Mouse (Mus musculus) telencephalon, adult 2 months (tissue): ENCODE measurements around the gene Fam53b.

Experiments
- DNase-seq: peaks from one replicate; pipeline ENCODE4 v3.0.0-alpha.2; 2011; ENCODE audit warnings: low read depth, low spot score

Fam53b gene

DNA sequence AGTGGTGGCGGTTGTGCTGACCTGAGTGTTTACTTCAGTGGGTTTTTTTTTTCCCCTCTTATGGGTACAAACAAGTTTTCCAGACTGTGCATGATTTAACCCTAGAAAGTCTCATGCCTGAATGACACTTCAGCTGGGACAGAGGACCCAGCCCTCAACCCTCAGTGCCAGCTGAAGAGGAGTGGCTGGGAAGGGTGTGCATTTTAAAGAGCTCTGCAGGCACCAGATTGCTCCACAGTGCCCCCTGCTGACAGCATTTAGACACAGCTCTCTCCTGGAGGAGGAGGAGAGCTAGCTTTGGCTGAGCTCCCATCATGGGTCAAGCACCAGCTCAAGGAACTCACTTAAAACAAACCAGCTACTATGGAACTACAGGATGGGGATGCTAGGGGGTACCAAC, 2.8 kb downstream of the Fam53b start:
- DNase-seq: no peak

- DNase-seq: no peak
Observed at GRCm38 (mm10) chr7:132810368-132810767, 3.3 kb downstream of the Fam53b start.

DNA sequence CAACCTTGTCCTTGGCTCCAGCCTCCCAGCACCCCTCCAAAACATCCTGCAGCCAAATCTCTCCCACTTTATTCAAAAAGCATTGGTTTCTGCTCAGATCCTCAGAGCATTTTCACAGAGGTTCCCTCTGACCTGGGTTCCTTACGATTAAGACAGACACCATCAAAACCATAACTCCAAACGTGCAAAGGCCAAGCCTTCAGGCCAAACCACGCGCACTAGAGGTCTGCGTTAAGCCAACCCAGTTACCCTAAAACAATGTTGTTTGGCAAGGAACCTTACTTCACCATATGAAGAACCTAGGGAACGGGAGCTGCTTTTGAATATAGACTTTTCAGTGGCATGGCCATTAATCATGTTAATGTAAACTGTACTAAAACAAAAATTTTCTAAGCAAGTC, 4.0 kb downstream of the Fam53b start:
- DNase-seq: no peak

GRCm38 (mm10) chr7:132808841-132809682, 4.6 kb downstream of the Fam53b start:
- no peak for DNase-seq

DNA sequence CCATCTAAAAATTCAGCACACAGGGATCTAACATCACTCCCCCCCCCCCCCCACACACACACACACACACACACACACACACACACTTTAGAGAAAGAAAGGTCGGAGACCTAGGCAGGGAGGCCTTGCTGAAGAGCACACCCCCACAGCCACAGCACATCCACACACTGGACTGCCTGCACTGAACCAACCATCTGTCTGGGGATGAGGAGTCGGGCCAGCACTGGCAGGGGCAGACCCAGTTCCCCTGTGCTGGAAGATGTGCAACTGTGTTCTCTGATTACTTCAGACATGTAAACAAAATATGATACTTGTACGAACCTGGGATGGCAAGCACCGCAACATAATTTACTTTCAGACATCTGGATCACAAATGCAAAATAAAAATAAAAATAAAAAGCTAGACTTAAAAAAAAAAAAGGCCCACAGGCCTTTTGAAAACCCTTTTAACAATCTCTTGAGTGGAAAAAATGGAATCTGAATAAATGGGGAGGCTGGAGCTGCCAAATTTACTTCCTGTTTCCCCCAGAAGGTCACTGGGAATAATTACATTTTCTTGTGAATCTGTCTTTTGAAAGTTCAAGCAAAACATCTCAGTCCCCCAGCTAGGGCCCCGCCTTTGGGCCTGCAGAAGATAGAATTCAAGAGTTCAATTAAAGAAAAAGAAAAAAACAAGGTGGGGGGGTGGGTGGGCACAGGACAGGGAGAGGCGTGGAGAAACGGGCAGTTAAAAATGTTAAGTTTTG, 5.5 kb downstream of the Fam53b start:
- no peak for DNase-seq

GRCm38 (mm10) chr7:132806926-132807857, 6.5 kb downstream of the Fam53b start:
- DNase-seq: no peak

GRCm38 (mm10) chr7:132806286-132806685, 7.4 kb downstream of the Fam53b start:
- no peak for DNase-seq

- DNase-seq: no peak
Observed at GRCm38 (mm10) chr7:132804951-132805350, 8.7 kb downstream of the Fam53b start.

DNA sequence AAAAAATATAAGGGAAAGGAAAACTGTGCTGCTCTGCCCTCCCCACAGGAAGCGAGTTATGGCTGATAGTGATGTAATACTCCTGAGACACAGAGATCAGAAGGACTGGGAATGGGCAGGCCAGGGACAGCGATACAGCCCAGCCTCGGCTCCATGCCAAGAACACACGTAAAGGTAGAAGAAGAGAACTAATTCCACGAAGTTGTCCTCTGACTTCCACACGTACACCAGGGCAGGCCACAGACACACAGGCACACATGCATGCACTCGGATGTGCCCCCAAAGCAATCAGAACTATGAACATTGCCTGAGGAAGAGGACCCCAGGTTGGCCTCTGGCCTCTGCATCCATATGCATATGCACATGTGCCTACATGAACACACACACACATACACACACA, 9.2 kb downstream of the Fam53b start:
- no peak for DNase-seq

DNA sequence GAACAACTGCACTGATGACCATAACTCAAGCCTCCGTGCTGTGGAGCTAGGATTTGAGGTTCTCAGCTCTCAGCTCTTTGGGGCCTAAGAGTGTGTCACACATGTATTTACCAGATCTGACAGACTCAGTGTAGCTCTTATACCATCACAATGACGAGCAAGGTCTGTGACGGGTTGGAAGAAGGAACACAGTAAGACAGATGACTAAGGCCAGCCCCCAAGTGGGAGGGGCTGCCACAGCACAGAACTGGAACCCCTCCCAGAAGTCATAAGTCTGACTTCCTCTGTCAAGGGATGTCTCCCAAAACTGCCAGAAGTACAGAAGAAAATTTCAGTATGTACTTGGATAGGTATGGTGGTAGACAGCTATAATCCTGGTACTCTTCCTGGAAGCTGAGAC, 9.7 kb downstream of the Fam53b start:
- no peak for DNase-seq

DNA sequence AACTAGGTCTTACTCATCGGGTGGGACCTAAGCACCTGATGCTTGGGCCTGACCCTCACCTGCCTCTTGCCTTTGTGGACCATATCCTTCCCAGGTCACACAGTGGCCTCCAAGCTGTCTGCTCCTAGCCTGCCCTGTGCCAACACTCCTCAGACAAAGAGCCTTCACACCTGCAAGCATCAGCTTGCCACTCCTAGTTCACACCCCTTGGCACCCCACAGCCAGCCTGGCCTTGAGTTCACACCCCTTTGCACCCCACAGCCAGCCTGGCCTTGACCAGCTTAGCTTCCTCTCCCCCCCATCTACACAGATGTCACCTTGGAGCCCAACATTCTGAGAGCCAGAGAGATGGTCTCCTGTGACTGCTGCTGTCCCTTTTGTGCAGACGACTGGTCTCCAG, 10.3 kb downstream of the Fam53b start:
- no peak for DNase-seq

- DNase-seq: no peak
Observed at GRCm38 (mm10) chr7:132802691-132803090, 11.0 kb downstream of the Fam53b start.

GRCm38 (mm10) chr7:132802066-132802465, 11.6 kb downstream of the Fam53b start:
- DNase-seq: no peak

DNA sequence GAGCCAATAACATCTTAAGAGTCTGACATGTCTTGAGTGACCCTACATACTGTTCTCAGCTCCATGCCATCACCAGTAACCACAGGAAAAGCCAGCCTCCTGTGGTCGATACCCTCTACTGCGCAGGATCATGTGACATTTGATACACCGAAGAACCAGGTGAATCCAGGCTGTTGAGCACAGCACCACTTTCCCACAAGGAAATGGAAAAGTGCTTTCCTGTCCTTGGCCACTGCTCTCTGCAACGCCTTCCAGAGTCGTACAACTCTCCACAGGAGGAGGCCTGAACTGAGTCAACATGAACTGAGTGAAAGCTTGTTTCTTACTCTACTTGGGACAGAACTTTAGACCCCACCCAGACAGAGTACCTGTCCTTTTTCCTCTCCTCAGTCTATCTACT, 12.2 kb downstream of the Fam53b start:
- no peak for DNase-seq

- no peak for DNase-seq
Observed at GRCm38 (mm10) chr7:132800868-132801267, 12.8 kb downstream of the Fam53b start.

DNA sequence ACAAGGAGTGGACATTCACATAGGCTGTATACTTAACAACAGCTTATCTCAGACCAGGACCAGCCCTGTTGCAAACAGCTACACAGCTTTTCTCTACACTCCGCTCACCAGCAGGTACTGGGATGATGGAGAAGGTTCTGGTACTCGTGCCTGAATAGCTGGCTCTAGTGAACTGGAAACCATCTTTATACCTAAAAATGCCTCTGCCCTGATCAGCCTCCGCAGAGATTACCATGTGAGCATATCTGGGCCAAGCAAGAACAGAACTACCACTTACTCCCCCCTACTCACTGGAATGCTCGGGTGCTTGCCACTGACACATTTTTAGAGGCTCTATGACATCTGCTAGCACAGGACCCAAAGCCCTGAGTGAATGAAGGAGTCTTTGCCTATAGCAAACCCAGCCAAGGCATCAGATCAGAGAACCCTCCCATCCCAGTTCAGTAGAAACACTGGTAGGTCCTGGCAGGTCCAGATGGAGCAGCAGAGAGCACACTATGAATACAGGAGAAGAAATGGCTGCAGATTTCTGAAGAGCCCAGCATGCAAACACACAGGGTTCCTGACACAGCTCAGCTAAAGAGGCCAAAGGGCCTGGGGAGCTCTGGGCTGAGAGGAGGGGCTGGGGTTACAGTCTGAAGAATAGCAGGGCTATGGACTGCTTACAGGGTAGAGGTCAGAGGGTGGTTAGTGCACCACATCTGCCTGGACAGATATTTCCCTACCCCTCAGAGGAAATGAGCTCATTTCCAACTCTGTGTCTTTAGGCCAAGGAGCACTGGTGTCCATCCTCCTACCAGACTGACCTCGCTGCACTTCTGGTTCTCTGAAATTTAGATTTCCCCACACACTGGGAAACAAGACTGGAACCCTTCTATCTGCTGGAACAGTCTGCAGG, 14.3 kb downstream of the Fam53b start:
- no peak for DNase-seq

DNA sequence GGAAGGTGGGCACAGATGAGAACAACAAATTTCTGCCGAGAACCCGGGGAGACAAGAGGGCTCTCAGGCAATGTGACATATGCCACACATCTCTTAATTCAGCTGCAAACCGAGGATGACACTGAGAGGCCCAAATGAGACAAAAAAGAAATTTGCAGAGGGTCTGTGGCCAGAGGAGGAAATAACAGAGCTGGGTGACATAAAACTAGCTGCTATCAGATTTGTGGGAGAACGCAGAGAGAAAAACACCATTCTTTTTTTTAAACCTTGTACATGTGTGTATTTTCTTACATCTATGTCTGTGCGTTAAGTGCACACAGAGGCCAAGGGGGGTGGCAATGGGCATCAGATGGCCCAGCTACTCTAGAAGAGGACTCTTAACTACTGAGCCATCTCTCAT, 18.5 kb downstream of the Fam53b start:
- DNase-seq: no peak

DNA sequence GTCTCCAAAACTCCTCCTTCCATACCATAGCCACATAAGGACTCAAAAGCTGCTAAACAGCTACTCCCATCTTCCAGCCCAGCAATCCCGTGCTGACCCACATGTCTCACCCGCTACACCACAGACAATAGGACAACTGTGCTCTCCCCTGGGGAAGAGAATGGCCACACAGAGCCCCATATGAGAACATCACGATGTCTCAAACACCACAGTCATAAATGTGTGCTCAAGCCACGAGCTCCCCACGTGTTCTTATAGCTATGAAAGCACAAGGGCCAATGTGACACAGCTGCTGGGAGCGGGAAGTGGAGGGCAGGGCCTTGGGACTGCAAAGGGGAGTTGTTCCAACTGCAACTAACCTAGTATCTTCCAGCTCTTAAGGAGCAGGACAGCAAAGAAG, 20.2 kb downstream of the Fam53b start:
- DNase-seq: no peak

DNA sequence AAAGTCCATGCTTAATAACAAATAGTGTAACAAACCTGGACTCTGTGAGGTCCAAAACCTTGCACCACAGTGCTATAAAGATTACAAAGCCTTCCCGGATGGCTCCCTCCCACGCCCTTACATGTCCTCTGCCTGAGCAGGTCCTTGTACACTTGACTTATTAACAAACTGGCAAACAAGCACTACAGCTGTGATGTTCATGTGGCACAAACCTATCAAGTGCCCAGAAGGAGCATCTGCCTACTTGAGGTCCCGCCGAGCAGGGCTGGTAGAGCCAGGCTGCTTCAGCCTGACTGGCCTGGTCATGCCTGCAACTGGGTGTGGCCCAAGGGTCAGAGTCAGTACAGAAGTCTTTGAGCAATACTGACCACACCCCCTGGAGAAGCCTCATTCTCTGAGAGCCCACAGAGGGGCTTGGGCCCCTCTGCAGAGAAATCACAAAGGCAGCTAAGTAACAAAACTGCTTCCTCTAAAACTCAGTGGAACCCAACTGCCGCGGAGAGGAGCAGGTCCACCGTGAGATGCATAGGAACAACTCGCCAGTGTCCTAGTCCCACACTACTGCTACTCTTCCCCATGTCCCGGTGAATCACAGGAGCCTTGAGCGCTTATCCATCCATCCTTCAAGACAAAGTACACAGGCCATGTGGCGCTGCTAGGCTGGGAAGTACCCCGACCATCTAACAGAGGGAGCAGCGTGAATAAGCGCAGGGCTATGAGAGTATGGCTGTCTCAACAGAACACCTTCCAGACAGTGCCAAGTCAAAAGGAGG, 23.1 kb downstream of the Fam53b start:
- no peak for DNase-seq

DNA sequence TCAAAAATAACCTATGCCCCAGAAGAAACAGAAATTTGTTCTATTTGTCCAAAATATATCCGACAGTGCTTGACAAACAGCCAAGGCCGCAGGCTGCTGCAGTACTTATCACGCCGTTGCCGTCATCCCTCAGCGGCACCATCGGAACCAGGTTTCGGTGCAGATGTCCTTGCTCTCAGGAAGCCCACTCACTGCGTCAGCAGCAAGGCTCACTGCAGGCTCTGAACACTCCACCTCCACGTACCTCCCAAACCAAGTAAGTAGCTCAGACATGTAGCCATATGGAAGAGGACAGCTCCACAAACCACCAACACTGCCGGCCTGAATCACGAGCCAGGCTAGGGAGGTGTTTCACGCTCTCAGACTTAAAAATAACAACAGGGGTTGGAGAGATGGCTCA, 24.9 kb downstream of the Fam53b start:
- peak; percentile 96 for DNase-seq
